Mouse (Mus musculus): ENCODE measurements around the gene Ren1. TPM values are rescaled to one million over a fixed set of nuclear protein-coding genes. Genes with fewer than 3 reads are reported as not detected.
A peak's percentile ranks its signal among the peaks of the same experiment; 100 is the strongest.

Ren1 gene
- polyA plus RNA-seq, 1 experiment, result 2.6 TPM

DNA sequence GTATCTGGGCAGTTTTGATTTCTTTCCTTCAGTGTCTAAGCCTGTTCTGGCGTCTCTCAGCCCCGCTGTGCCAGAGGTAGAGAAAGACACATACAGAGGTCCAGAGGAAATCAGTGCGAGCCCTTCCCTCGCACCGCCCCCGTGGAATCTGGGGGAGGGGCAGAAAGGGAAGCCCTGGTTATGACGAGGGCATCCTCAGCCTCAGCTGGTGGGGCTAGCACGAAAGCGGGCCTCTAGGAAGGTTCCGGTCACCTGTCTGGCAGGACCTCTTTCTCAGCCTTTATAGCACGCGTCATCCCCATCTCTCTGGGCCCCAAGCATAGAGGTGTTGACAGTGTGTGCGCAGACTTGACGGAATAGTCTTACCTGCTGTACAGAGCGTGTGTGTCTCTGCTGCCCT, 5.6 kb downstream of the Ren1 start:
- Histone ChIP-seq H3K4me3 (ENCODE audit: control insufficient read depth, low read depth, low read length) (no peak overlapping the region), H3K4me1 (ENCODE audit: control insufficient read depth, insufficient read depth, low read length) (no peaks in the 10 kb centered on the region), H3K27me3 (ENCODE audit: control insufficient read depth, insufficient read depth, low read length) (no peaks in the 10 kb centered on the region), H3K27ac (ENCODE audit: control insufficient read depth, insufficient read depth, low read depth, low read length) (no peak overlapping the region), H3K36me3 (ENCODE audit: control insufficient read depth, insufficient read depth, low read length) (no peaks in the 10 kb centered on the region)
- TF ChIP-seq POLR2A (IDR thresholded peaks at IDR 0.05; ENCODE audit: control insufficient read depth, low read depth, low read length) (no peak), CTCF (IDR thresholded peaks at IDR 0.05; ENCODE audit: control insufficient read depth, insufficient read depth, insufficient replicate concordance, low read depth, low read length) (no peak)

- Histone ChIP-seq H3K4me3 (ENCODE audit: control insufficient read depth, low read depth, low read length) (no peak overlapping the region), H3K27ac (ENCODE audit: control insufficient read depth, insufficient read depth, low read depth, low read length) (no peak overlapping the region), H3K27me3 (ENCODE audit: control insufficient read depth, insufficient read depth, low read length) (no peaks in the 10 kb centered on the region), H3K36me3 (ENCODE audit: control insufficient read depth, insufficient read depth, low read length) (no peaks in the 10 kb centered on the region), H3K4me1 (ENCODE audit: control insufficient read depth, insufficient read depth, low read length) (no peaks in the 10 kb centered on the region)
- TF ChIP-seq POLR2A (IDR thresholded peaks at IDR 0.05; ENCODE audit: control insufficient read depth, low read depth, low read length) (no peak), CTCF (IDR thresholded peaks at IDR 0.05; ENCODE audit: control insufficient read depth, insufficient read depth, insufficient replicate concordance, low read depth, low read length) (no peak)
Observed at GRCm38 (mm10) chr1:133356330-133356729, 6.0 kb downstream of the Ren1 start.

- no peaks in the 10 kb centered on the region for H3K27me3 ChIP-seq (ENCODE audit: control insufficient read depth, insufficient read depth, low read length)
- H3K27ac ChIP-seq (ENCODE audit: control insufficient read depth, insufficient read depth, low read depth, low read length), result no peak overlapping the region
- no peak overlapping the region for H3K4me3 ChIP-seq (ENCODE audit: control insufficient read depth, low read depth, low read length)
- H3K4me1 ChIP-seq (ENCODE audit: control insufficient read depth, insufficient read depth, low read length), result peaks cover 9% of the 10 kb centered on the region
- H3K36me3 ChIP-seq (ENCODE audit: control insufficient read depth, insufficient read depth, low read length), result no peaks in the 10 kb centered on the region
- TF ChIP-seq POLR2A (IDR thresholded peaks at IDR 0.05; ENCODE audit: control insufficient read depth, low read depth, low read length) (no peak), CTCF (IDR thresholded peaks at IDR 0.05; ENCODE audit: control insufficient read depth, insufficient read depth, insufficient replicate concordance, low read depth, low read length) (no peak)
Observed at GRCm38 (mm10) chr1:133361006-133361405, 10.7 kb downstream of the Ren1 start.

DNA sequence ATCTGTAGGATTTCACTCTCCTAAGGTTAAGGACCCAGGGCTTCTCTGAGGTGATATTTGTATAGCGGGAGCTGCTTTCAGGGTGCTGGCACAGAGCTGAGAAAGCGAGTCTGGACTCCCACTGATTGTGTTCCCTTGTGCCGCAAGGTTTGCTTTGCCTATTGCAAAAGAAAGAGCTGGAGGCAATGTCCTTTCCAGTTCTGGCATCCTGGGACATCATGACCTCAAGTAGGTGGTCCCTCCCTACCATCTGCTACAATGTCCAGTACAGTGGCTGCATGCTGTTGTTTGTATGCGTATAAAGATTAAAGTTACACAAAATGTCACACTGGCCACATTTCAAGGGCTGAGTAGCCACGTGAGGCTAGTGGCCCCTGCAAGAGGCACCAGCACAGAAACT, 11.8 kb downstream of the Ren1 start:
- Histone ChIP-seq H3K36me3 (ENCODE audit: control insufficient read depth, insufficient read depth, low read length) (no peaks in the 10 kb centered on the region), H3K27me3 (ENCODE audit: control insufficient read depth, insufficient read depth, low read length) (no peaks in the 10 kb centered on the region), H3K27ac (ENCODE audit: control insufficient read depth, insufficient read depth, low read depth, low read length) (peak overlapping the region; percentile 39; the same call in 1 of the 2 replicates), H3K4me3 (ENCODE audit: control insufficient read depth, low read depth, low read length) (no peak overlapping the region), H3K4me1 (ENCODE audit: control insufficient read depth, insufficient read depth, low read length) (peaks cover 9% of the 10 kb centered on the region)
- TF ChIP-seq POLR2A (IDR thresholded peaks at IDR 0.05; ENCODE audit: control insufficient read depth, low read depth, low read length), result no peak
- TF ChIP-seq CTCF (IDR thresholded peaks at IDR 0.05; ENCODE audit: control insufficient read depth, insufficient read depth, insufficient replicate concordance, low read depth, low read length), result no peak

- peak within 1 kb of the TSS; percentile 76 for H3K27ac ChIP-seq (ENCODE audit: control insufficient read depth, insufficient read depth, low read depth, low read length)
- peaks cover 17% of the 10 kb centered on the region for H3K4me1 ChIP-seq (ENCODE audit: control insufficient read depth, insufficient read depth, low read length)
- peak within 1 kb of the TSS; percentile 77 for H3K4me3 ChIP-seq (ENCODE audit: control insufficient read depth, low read depth, low read length)
- H3K27me3 ChIP-seq (ENCODE audit: control insufficient read depth, insufficient read depth, low read length), result no peaks in the 10 kb centered on the region
- TF ChIP-seq CTCF (IDR thresholded peaks at IDR 0.05; ENCODE audit: control insufficient read depth, insufficient read depth, insufficient replicate concordance, low read depth, low read length) (no peak), POLR2A (IDR thresholded peaks at IDR 0.05; ENCODE audit: control insufficient read depth, low read depth, low read length) (no peak; the same call in 1 of the 2 replicates)
- H3K36me3 ChIP-seq (ENCODE audit: control insufficient read depth, insufficient read depth, low read length), result no peaks in the 10 kb centered on the region
Observed at GRCm38 (mm10) chr1:133363276-133364021, 13.1 kb downstream of the Ren1 start, which contains the start of gene Etnk2. Etnk2 (plus strand) TSS chr1:133363572.

GRCm38 (mm10) chr1:133364022-133364630, 13.8 kb downstream of the Ren1 start:
- Histone ChIP-seq H3K4me1 (ENCODE audit: control insufficient read depth, insufficient read depth, low read length) (peaks cover 17% of the 10 kb centered on the region), H3K27ac (ENCODE audit: control insufficient read depth, insufficient read depth, low read depth, low read length) (peak overlapping the region; percentile 76), H3K27me3 (ENCODE audit: control insufficient read depth, insufficient read depth, low read length) (no peaks in the 10 kb centered on the region), H3K4me3 (ENCODE audit: control insufficient read depth, low read depth, low read length) (peak overlapping the region; percentile 77), H3K36me3 (ENCODE audit: control insufficient read depth, insufficient read depth, low read length) (no peaks in the 10 kb centered on the region)
- no peak for TF ChIP-seq POLR2A (IDR thresholded peaks at IDR 0.05; ENCODE audit: control insufficient read depth, low read depth, low read length)
- TF ChIP-seq CTCF (IDR thresholded peaks at IDR 0.05; ENCODE audit: control insufficient read depth, insufficient read depth, insufficient replicate concordance, low read depth, low read length), result no peak

- Histone ChIP-seq H3K4me3 (ENCODE audit: control insufficient read depth, low read depth, low read length) (peak overlapping the region; percentile 48; the same call in 1 of the 2 replicates), H3K27me3 (ENCODE audit: control insufficient read depth, insufficient read depth, low read length) (no peaks in the 10 kb centered on the region), H3K27ac (ENCODE audit: control insufficient read depth, insufficient read depth, low read depth, low read length) (peak overlapping the region; percentile 76), H3K4me1 (ENCODE audit: control insufficient read depth, insufficient read depth, low read length) (peaks cover 17% of the 10 kb centered on the region), H3K36me3 (ENCODE audit: control insufficient read depth, insufficient read depth, low read length) (no peaks in the 10 kb centered on the region)
- TF ChIP-seq CTCF (IDR thresholded peaks at IDR 0.05; ENCODE audit: control insufficient read depth, insufficient read depth, insufficient replicate concordance, low read depth, low read length) (no peak), POLR2A (IDR thresholded peaks at IDR 0.05; ENCODE audit: control insufficient read depth, low read depth, low read length) (peak; percentile 50; the same call in 1 of the 2 replicates)
Observed at GRCm38 (mm10) chr1:133364890-133365289, 14.6 kb downstream of the Ren1 start.
